Mouse (Mus musculus): ENCODE measurements at regions not wholly inside any gene's neighbourhood (a gene's known extent, or its start where the extent isn't known, plus 50 kb on each side); places are given as distances from the start of the nearest gene placed in this dataset.

DNA sequence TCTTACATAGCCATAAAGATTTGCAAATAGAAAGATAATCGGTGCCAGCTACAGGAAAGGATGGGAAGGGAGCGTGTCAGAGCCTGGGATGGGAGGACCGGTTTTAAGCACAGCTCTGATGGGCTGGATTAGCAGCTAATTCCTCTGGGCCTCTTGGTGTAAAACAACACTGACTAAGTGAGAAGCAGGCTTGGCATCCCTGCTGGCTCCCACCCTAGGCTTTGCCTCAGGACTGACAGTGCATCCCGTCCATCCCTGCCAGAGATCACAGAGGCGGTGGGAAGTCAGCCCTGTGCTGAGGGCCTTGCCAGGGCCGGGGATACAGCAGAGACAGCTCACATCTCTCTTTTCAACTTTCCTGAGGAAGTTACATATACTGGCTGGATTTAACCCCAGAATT lies 90.8 kb upstream of the Sh3gl3 start:
- Histone ChIP-seq H3K9ac (ENCODE audit: insufficient read depth, low read depth) (no peak overlapping the region), H3K9me3 (replicated peaks; ENCODE audit: low read length) (no peaks in the 10 kb centered on the region), H3K79me2 (replicated peaks; ENCODE audit: control insufficient read depth, extremely low read depth, insufficient read depth, poor library complexity, severe bottlenecking) (no peaks in the 10 kb centered on the region), H3K4me1 (ENCODE audit: control insufficient read depth in 1 of 2, insufficient read depth in 2 of 2) (peaks cover 0 to 9% of the 10 kb centered on the region in 2 experiments; a peak in 2 of 4 replicates), H3K27me3 (replicated peaks) (peaks cover 23% of the 10 kb centered on the region), H3K4me2 (ENCODE audit: insufficient read depth, low read depth, poor library complexity, severe bottlenecking) (no peak overlapping the region), H3K4me3 (replicated peaks in 1 of 3; ENCODE audit: low read depth in 2 of 3, low read length in 2 of 3, poor library complexity in 1 of 3) (no peak overlapping the region), H3K27ac (ENCODE audit: insufficient read depth, low read depth) (no peak overlapping the region), H3K36me3 (replicated peaks in 1 of 2; ENCODE audit: control insufficient read depth in 1 of 2, insufficient read depth in 1 of 2, low read length in 1 of 2) (no peaks in the 10 kb centered on the region)
- no peak for TF ChIP-seq MAFK (IDR thresholded peaks at IDR 0.05; ENCODE audit: insufficient replicate concordance, low read length)
- TF ChIP-seq GABPA (IDR thresholded peaks at IDR 0.05; ENCODE audit: insufficient replicate concordance, low read depth, low read length), result no peak
- TF ChIP-seq CTCF (conservative IDR thresholded peaks at IDR 0.05 in 1 of 2, IDR thresholded peaks at IDR 0.05 in 1 of 2; ENCODE audit: low read depth in 2 of 2, low read length in 2 of 2), result no peak
- no peak for TF ChIP-seq BHLHE40 (IDR thresholded peaks at IDR 0.05; ENCODE audit: low read depth, low read length)
- TF ChIP-seq POLR2A (IDR thresholded peaks at IDR 0.05; ENCODE audit: low read depth, low read length), result no peak
- TF ChIP-seq MAZ (IDR thresholded peaks at IDR 0.05; ENCODE audit: low read depth, low read length), result no peak
- TF ChIP-seq POLR2AphosphoS2 (IDR thresholded peaks at IDR 0.05; ENCODE audit: low read depth, low read length), result no peak
- TF ChIP-seq ZNF384 (IDR thresholded peaks at IDR 0.05; ENCODE audit: low read depth, low read length), result no peak
- TF ChIP-seq MAX (IDR thresholded peaks at IDR 0.05; ENCODE audit: low read length), result no peak
- TF ChIP-seq ZKSCAN1 (IDR thresholded peaks at IDR 0.05; ENCODE audit: borderline replicate concordance, low read depth, low read length), result no peak
- TF ChIP-seq HCFC1 (IDR thresholded peaks at IDR 0.05; ENCODE audit: low read depth, low read length), result no peak
- no peak for TF ChIP-seq IRF4 (IDR thresholded peaks at IDR 0.05; ENCODE audit: low read depth, low read length)
- no peak for TF ChIP-seq SMC3 (IDR thresholded peaks at IDR 0.05; ENCODE audit: low read depth, low read length)
- no peak for TF ChIP-seq NELFE (IDR thresholded peaks at IDR 0.05; ENCODE audit: low read depth, low read length)
- TF ChIP-seq UBTF (IDR thresholded peaks at IDR 0.05; ENCODE audit: low read depth, low read length), result no peak
- TF ChIP-seq KAT2A (IDR thresholded peaks at IDR 0.05; ENCODE audit: insufficient replicate concordance, low read length), result no peak
- dilution Hi-C loops (cut with MboI; ENCODE audit: extremely low pct_ligation_motif_present, extremely low pct_unique_long_range_greater_than_20kb, low sequenced_read_pairs), result no loop called here
- in situ Hi-C loops (cut with MboI; ENCODE audit: low pct_ligation_motif_present, low pct_unique_long_range_greater_than_20kb, low sequenced_read_pairs), result no loop called here
- no peak for DNase-seq (ENCODE audit: extremely low read depth)

DNA sequence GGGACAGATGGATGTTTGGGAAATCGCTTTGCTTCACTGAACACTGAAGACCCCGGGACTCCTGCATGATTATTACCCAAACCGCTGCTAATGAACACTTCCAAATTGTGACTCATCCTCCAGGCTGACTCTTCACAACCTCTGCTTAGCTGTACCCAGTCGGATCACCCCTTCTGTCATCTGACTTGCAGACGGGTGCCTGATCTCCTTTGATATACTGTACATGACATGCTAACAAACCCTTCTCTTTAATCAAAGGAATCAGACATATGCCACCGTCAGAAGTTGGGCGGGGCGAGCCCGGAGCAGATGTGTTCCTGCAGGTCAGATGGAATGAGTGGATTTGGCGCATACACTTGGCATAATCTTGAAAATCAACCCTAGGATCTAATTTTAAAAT lies 89.2 kb upstream of the Sh3gl3 start:
- Histone ChIP-seq H3K4me1 (ENCODE audit: control insufficient read depth in 1 of 2, insufficient read depth in 2 of 2) (peaks cover 0 to 9% of the 10 kb centered on the region in 2 experiments; a peak in 2 of 4 replicates), H3K4me2 (ENCODE audit: insufficient read depth, low read depth, poor library complexity, severe bottlenecking) (no peak overlapping the region), H3K9me3 (replicated peaks; ENCODE audit: low read length) (no peaks in the 10 kb centered on the region), H3K4me3 (replicated peaks in 1 of 3; ENCODE audit: low read depth in 2 of 3, low read length in 2 of 3, poor library complexity in 1 of 3) (no peak overlapping the region), H3K27me3 (replicated peaks) (peaks cover 23% of the 10 kb centered on the region), H3K79me2 (replicated peaks; ENCODE audit: control insufficient read depth, extremely low read depth, insufficient read depth, poor library complexity, severe bottlenecking) (no peaks in the 10 kb centered on the region), H3K36me3 (replicated peaks in 1 of 2; ENCODE audit: control insufficient read depth in 1 of 2, insufficient read depth in 1 of 2, low read length in 1 of 2) (no peaks in the 10 kb centered on the region), H3K27ac (ENCODE audit: insufficient read depth, low read depth) (no peak overlapping the region), H3K9ac (ENCODE audit: insufficient read depth, low read depth) (no peak overlapping the region)
- dilution Hi-C loops (cut with MboI; ENCODE audit: extremely low pct_ligation_motif_present, extremely low pct_unique_long_range_greater_than_20kb, low sequenced_read_pairs), result no loop called here
- in situ Hi-C loops (cut with MboI; ENCODE audit: low pct_ligation_motif_present, low pct_unique_long_range_greater_than_20kb, low sequenced_read_pairs), result no loop called here
- TF ChIP-seq ZMIZ1 (IDR thresholded peaks at IDR 0.05; ENCODE audit: low read depth, low read length) (no peak), POLR2A (IDR thresholded peaks at IDR 0.05; ENCODE audit: low read depth, low read length) (no peak), MAFK (IDR thresholded peaks at IDR 0.05; ENCODE audit: insufficient replicate concordance, low read length) (no peak), MYC (IDR thresholded peaks at IDR 0.05; ENCODE audit: low read depth, low read length) (no peak), NELFE (IDR thresholded peaks at IDR 0.05; ENCODE audit: low read depth, low read length) (no peak), TCF12 (IDR thresholded peaks at IDR 0.05; ENCODE audit: low read depth, low read length) (no peak), ZC3H11A (IDR thresholded peaks at IDR 0.05; ENCODE audit: low read depth, low read length) (no peak), RAD21 (IDR thresholded peaks at IDR 0.05; ENCODE audit: low read depth, low read length) (no peak), MXI1 (IDR thresholded peaks at IDR 0.05; ENCODE audit: low read depth, low read length) (no peak), USF1 (IDR thresholded peaks at IDR 0.05; ENCODE audit: low read depth, low read length) (no peak), SMC3 (IDR thresholded peaks at IDR 0.05; ENCODE audit: low read depth, low read length) (no peak), CHD2 (IDR thresholded peaks at IDR 0.05; ENCODE audit: low read length) (no peak)
- no peak for DNase-seq (ENCODE audit: extremely low read depth)
